Mouse (Mus musculus): ENCODE data around the gene Gpr39.

GRCm38 (mm10) chr1:125694338-125694737 is 17.5 kb downstream of the Gpr39 start:
- no peak for TF ChIP-seq CTCF (IDR thresholded peaks at IDR 0.05; ENCODE audit: control insufficient read depth, insufficient read depth, insufficient read length)
- TF ChIP-seq MYOD1 (IDR thresholded peaks at IDR 0.05; ENCODE audit: control insufficient read depth, insufficient read length, low read depth): no peak
- TF ChIP-seq MYOG (IDR thresholded peaks at IDR 0.05; ENCODE audit: control insufficient read depth, extremely low read depth, insufficient read length): no peak
- TF ChIP-seq USF1 (IDR thresholded peaks at IDR 0.05; ENCODE audit: low read depth): no peak
